23 mouse cellular contexts compared by ENCODE assay signal in genomic region chr5:37917161-37917560, GRCm38 (mm10).
A peak's percentile ranks its signal among the peaks of the same experiment; 100 is the strongest.
DNase-seq lines count a peak whose midpoint lies in the region; ATAC-seq lines count a peak whose summit lies in the region.
"Had no signal": no experiment of that assay in that cellular context is flagged by ENCODE, and none has a peak within 500 bp of the region (broad histone marks: within the 10 kb centered on the region; RNA-seq: fewer than 3 reads in every experiment).

No protein-coding gene starts in this region.

- no peaks in the 10 kb centered on the region; the same call in 1 of the 2 replicates for H3K9me3 ChIP-seq in neural tube, embryonic 11.5 days (ENCODE audit: control insufficient read depth, low read length)
- H3K9me3 ChIP-seq in neural tube, embryonic 15.5 days (replicated peaks) = no peaks in the 10 kb centered on the region
- no peaks in the 10 kb centered on the region for H3K9me3 ChIP-seq in limb, embryonic 10.5 days (replicated peaks)
- no peaks in the 10 kb centered on the region for H3K9me3 ChIP-seq in limb, embryonic 15.5 days
- H3K9me3 ChIP-seq: embryonic facial prominence, embryonic 15.5 days; heart, embryonic 15.5 days had no signal

- peak; percentile 18 for DNase-seq in embryo, embryonic 10 days (ENCODE audit: low spot score)
- DNase-seq in embryo, embryonic 9.5 days (ENCODE audit: extremely low spot score) = no peak
- peak; percentile 10 for DNase-seq in neural tube, embryonic 11.5 days (ENCODE audit: low spot score)
- peak; percentile 45 for DNase-seq in limb, embryonic 10.5 days (ENCODE audit: low spot score)
- DNase-seq in T-cell, adult 2 months (ENCODE audit: low spot score) = no peak
- no peak for DNase-seq in kidney, adult 11 months
- DNase-seq: adrenal gland, postnatal 10 days; B cell, adult 2 months; cerebellum, adult 11 months; cerebellum, adult 8-10 months; cerebellum, postnatal 14 days; gastrocnemius, postnatal 10 days; heart, adult 2 months; heart, postnatal 14 days had no signal

- no peak overlapping the region for H3K9ac ChIP-seq in neural tube, embryonic 11.5 days (ENCODE audit: low read length)
- H3K9ac ChIP-seq in neural tube, embryonic 15.5 days (replicated peaks) = no peak overlapping the region
- H3K9ac ChIP-seq in limb, embryonic 15.5 days = no peak overlapping the region
- H3K9ac ChIP-seq: embryonic facial prominence, embryonic 15.5 days; forebrain, embryonic 12.5 days; heart, embryonic 15.5 days; hindbrain, embryonic 14.5 days had no signal

- 5% methylated on average over 5 of the region's 5 CpGs for WGBS in neural tube, embryonic 11.5 days
- WGBS in neural tube, embryonic 15.5 days = 11% methylated on average over 5 of the region's 5 CpGs
- 8% methylated on average over 5 of the region's 5 CpGs for WGBS in limb, embryonic 10.5 days
- 8% methylated on average over 5 of the region's 5 CpGs for WGBS in limb, embryonic 15.5 days

- H3K36me3 ChIP-seq in neural tube, embryonic 11.5 days (ENCODE audit: control insufficient read depth, insufficient read depth, low read length) = no peaks in the 10 kb centered on the region
- no peaks in the 10 kb centered on the region for H3K36me3 ChIP-seq in neural tube, embryonic 15.5 days
- H3K36me3 ChIP-seq in limb, embryonic 10.5 days = no peaks in the 10 kb centered on the region
- no peaks in the 10 kb centered on the region for H3K36me3 ChIP-seq in limb, embryonic 15.5 days
- H3K36me3 ChIP-seq: embryonic facial prominence, embryonic 15.5 days; forebrain, embryonic 12.5 days; G1E; heart, embryonic 15.5 days had no signal

- H3K4me2 ChIP-seq in neural tube, embryonic 11.5 days (ENCODE audit: low read depth) = no peak overlapping the region
- H3K4me2 ChIP-seq in neural tube, embryonic 15.5 days = no peak overlapping the region
- no peak overlapping the region for H3K4me2 ChIP-seq in limb, embryonic 15.5 days

- no peak for ATAC-seq in neural tube, embryonic 11.5 days (ENCODE audit: insufficient read depth, low FRiP score, low TSS enrichment)
- ATAC-seq in neural tube, embryonic 15.5 days (ENCODE audit: low FRiP score) = no peak
- peak; percentile 50; the same call in 1 of the 2 replicates for ATAC-seq in limb, embryonic 15.5 days (ENCODE audit: insufficient number of reproducible peaks, low FRiP score, low TSS enrichment, low read depth)
- ATAC-seq: CD4-positive, CD25-positive, alpha-beta regulatory T cell, adult 4 months had no signal

- H3K27ac ChIP-seq in neural tube, embryonic 11.5 days (ENCODE audit: low read depth, low read length) = no peak overlapping the region
- no peak overlapping the region for H3K27ac ChIP-seq in neural tube, embryonic 15.5 days (replicated peaks)
- H3K27ac ChIP-seq in limb, embryonic 10.5 days = peak overlapping the region; percentile 42; the same call in 1 of the 2 replicates
- no peak overlapping the region for H3K27ac ChIP-seq in limb, embryonic 15.5 days
- H3K27ac ChIP-seq: embryonic facial prominence, embryonic 15.5 days; forebrain, embryonic 12.5 days; heart, adult 2 months; heart, embryonic 15.5 days; hindbrain, embryonic 14.5 days had no signal

- no peak overlapping the region for H3K4me3 ChIP-seq in neural tube, embryonic 11.5 days (ENCODE audit: low read depth, low read length)
- H3K4me3 ChIP-seq in neural tube, embryonic 15.5 days (replicated peaks) = no peak overlapping the region
- H3K4me3 ChIP-seq in limb, embryonic 10.5 days = no peak overlapping the region
- H3K4me3 ChIP-seq in limb, embryonic 15.5 days = no peak overlapping the region
- H3K4me3 ChIP-seq: erythroblast, embryonic 14.5 days; heart, adult 2 months; heart, embryonic 15.5 days had no signal

- no peaks in the 10 kb centered on the region for H3K27me3 ChIP-seq in neural tube, embryonic 11.5 days (ENCODE audit: control insufficient read depth, insufficient read depth, low read length)
- peaks cover 31% of the 10 kb centered on the region for H3K27me3 ChIP-seq in neural tube, embryonic 15.5 days (replicated peaks)
- H3K27me3 ChIP-seq in limb, embryonic 10.5 days (ENCODE audit: low read depth, poor library complexity, severe bottlenecking) = peaks cover 95% of the 10 kb centered on the region
- peaks cover 36% of the 10 kb centered on the region for H3K27me3 ChIP-seq in limb, embryonic 15.5 days

- peaks cover 6% of the 10 kb centered on the region; the same call in 1 of the 2 replicates for H3K4me1 ChIP-seq in neural tube, embryonic 11.5 days (ENCODE audit: control insufficient read depth, insufficient read depth, low read length)
- peaks cover 12% of the 10 kb centered on the region for H3K4me1 ChIP-seq in neural tube, embryonic 15.5 days
- peaks cover 48% of the 10 kb centered on the region for H3K4me1 ChIP-seq in limb, embryonic 10.5 days
- H3K4me1 ChIP-seq in limb, embryonic 15.5 days = peaks cover 16% of the 10 kb centered on the region
- H3K4me1 ChIP-seq: heart, embryonic 15.5 days had no signal

Comparison
In these comparisons a context has a peak if more than half of its experiments do, and no peak if none do; other contexts are left out.
1. DNase-seq: peak in embryo, embryonic 10 days (single experiment), neural tube, embryonic 11.5 days (single experiment) and limb, embryonic 10.5 days (single experiment); none in embryo, embryonic 9.5 days (single experiment), T-cell, adult 2 months (single experiment) and kidney, adult 11 months (single experiment).